Mouse (Mus musculus): ENCODE results near the gene Cyp4f18. TPM values are rescaled to one million over a fixed set of nuclear protein-coding genes. Genes with fewer than 3 reads are reported as not detected.
"Not testable (repeated sequence)": the region's sequence is repeated elsewhere in the genome, so short reads cannot be mapped to it uniquely, and the experiment has no call there.

Gene Cyp4f18
- polyA plus RNA-seq, 1 experiment from 2014 or later = 3.8 TPM

DNA sequence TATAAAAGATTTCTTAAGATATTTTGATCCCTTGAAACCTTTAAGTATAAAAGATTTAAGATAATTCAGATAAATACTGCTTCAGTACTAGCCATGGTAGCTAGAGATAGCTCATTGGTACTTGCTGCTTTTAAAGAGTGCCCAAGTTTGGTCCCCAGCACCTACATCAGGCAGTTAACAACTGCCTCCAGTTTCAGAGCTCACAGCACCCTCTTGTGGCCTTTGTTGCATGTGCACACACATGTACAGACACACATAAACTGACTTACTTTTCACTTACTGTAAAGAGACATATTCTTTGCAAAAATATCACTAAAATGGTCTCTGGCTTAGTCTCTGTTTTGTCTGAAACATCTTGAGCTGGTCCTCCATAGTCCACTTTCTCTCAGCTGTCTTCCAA lies 43.0 kb downstream of the Cyp4f18 start:
- peaks cover 16% of the 10 kb centered on the region; the same call in 1 of the 2 replicates for H3K9me3 ChIP-seq (replicated peaks; ENCODE audit: control insufficient read depth, low read length)
- no peaks in the 10 kb centered on the region for H3K4me1 ChIP-seq (ENCODE audit: control insufficient read depth, insufficient read depth, low read length)
- H3K27ac ChIP-seq (ENCODE audit: low read length) = no peak overlapping the region
- no peaks in the 10 kb centered on the region for H3K27me3 ChIP-seq (ENCODE audit: control insufficient read depth, insufficient read depth, low read length)
- ATAC-seq (ENCODE audit: insufficient read depth, low FRiP score) = no peak
- H3K9ac ChIP-seq (ENCODE audit: low read length) = no peak overlapping the region
- H3K36me3 ChIP-seq (ENCODE audit: control insufficient read depth, insufficient read depth, low read length) = peaks cover 26% of the 10 kb centered on the region
- H3K4me3 ChIP-seq (replicated peaks; ENCODE audit: low read length) = no peak overlapping the region
- H3K4me2 ChIP-seq (ENCODE audit: low read depth, low read length) = no peak overlapping the region

DNA sequence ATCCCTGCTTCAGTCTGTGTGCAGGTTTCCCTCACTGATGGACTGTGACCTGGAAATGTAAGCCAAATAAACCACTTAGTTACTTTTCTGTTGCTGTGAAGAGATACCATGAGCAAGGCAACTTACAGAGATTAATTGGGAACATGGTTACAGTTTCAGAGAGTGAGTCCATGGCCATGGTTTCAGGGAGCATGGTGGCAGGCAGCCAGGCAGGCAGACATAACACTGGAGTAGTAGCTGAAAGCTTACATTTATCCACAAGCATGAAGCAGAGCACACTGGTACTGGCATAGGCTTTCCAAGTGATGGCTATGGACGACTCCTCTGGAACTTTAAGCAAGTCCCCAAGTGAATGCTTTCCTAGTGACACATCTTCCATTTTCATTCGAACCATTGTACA lies 44.3 kb downstream of the Cyp4f18 start:
- H3K27me3 ChIP-seq (ENCODE audit: control insufficient read depth, insufficient read depth, low read length) = no peaks in the 10 kb centered on the region
- no peak overlapping the region for H3K4me2 ChIP-seq (ENCODE audit: low read depth, low read length)
- H3K27ac ChIP-seq (ENCODE audit: low read length) = no peak overlapping the region
- no peak for ATAC-seq (ENCODE audit: insufficient read depth, low FRiP score)
- no peak overlapping the region for H3K4me3 ChIP-seq (replicated peaks; ENCODE audit: low read length)
- peaks cover 16% of the 10 kb centered on the region; the same call in 1 of the 2 replicates for H3K9me3 ChIP-seq (replicated peaks; ENCODE audit: control insufficient read depth, low read length)
- WGBS = 86% methylated on average over 2 of the region's 2 CpGs
- peaks cover 26% of the 10 kb centered on the region for H3K36me3 ChIP-seq (ENCODE audit: control insufficient read depth, insufficient read depth, low read length)
- no peak overlapping the region for H3K9ac ChIP-seq (ENCODE audit: low read length)
- no peaks in the 10 kb centered on the region for H3K4me1 ChIP-seq (ENCODE audit: control insufficient read depth, insufficient read depth, low read length)

DNA sequence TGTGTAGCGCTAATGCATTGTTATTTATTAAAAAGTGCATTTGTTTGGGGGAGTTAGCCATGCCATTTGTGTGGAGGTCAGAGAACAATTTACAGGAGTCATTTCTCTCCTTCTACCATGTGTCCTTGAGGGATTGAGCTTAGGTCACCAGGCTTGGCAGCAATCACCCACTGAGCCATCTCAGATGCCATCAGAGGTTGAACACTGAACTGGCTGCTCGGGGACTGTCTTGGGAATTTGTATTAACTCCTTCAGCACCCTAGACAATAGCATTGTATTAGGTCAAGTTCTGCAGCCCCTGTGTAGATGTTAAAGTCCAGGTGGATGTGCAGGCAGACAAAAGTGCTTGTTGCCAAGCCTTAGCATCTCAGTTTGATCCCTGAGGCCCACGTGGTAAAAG lies 45.4 kb downstream of the Cyp4f18 start:
- no peak overlapping the region for H3K4me2 ChIP-seq (ENCODE audit: low read depth, low read length)
- no peak for ATAC-seq (ENCODE audit: insufficient read depth, low FRiP score)
- WGBS = 83% methylated on average over 3 of the region's 3 CpGs
- peaks cover 16% of the 10 kb centered on the region; the same call in 1 of the 2 replicates for H3K9me3 ChIP-seq (replicated peaks; ENCODE audit: control insufficient read depth, low read length)
- H3K36me3 ChIP-seq (ENCODE audit: control insufficient read depth, insufficient read depth, low read length) = peaks cover 26% of the 10 kb centered on the region
- H3K4me1 ChIP-seq (ENCODE audit: control insufficient read depth, insufficient read depth, low read length) = no peaks in the 10 kb centered on the region
- H3K27ac ChIP-seq (ENCODE audit: low read length) = no peak overlapping the region
- H3K9ac ChIP-seq (ENCODE audit: low read length) = no peak overlapping the region
- no peak overlapping the region for H3K4me3 ChIP-seq (replicated peaks; ENCODE audit: low read length)
- no peaks in the 10 kb centered on the region for H3K27me3 ChIP-seq (ENCODE audit: control insufficient read depth, insufficient read depth, low read length)

DNA sequence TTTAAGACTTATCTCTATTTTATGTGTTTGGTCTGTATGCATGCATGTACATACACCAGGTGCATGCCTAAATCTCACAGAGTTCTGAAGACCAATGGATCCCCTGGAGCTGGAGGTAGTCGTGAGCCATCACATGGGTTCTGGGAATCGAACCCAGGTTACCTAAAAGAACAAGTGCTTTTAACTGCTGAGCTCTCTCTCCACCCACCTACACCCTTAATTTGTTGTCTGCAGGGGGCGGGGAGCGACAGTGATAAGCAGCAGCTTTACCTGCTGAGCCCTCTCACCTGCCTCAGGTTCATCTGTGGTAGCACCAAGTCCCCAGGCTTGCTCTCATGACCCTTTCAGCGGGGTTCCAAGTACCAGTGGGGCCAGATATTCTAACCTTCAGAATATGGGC lies 47.6 kb downstream of the Cyp4f18 start:
- H3K27ac ChIP-seq (ENCODE audit: low read length) = no peak overlapping the region
- peaks cover 17% of the 10 kb centered on the region for H3K36me3 ChIP-seq (ENCODE audit: control insufficient read depth, insufficient read depth, low read length)
- ATAC-seq (ENCODE audit: insufficient read depth, low FRiP score) = no peak
- no peak overlapping the region for H3K9ac ChIP-seq (ENCODE audit: low read length)
- H3K4me3 ChIP-seq (replicated peaks; ENCODE audit: low read length) = no peak overlapping the region
- H3K9me3 ChIP-seq (replicated peaks; ENCODE audit: control insufficient read depth, low read length) = peaks cover 13% of the 10 kb centered on the region; the same call in 1 of the 2 replicates
- H3K4me2 ChIP-seq (ENCODE audit: low read depth, low read length) = no peak overlapping the region
- H3K4me1 ChIP-seq (ENCODE audit: control insufficient read depth, insufficient read depth, low read length) = no peaks in the 10 kb centered on the region
- H3K27me3 ChIP-seq (ENCODE audit: control insufficient read depth, insufficient read depth, low read length) = no peaks in the 10 kb centered on the region
- WGBS = 88% methylated on average over 5 of the region's 5 CpGs

DNA sequence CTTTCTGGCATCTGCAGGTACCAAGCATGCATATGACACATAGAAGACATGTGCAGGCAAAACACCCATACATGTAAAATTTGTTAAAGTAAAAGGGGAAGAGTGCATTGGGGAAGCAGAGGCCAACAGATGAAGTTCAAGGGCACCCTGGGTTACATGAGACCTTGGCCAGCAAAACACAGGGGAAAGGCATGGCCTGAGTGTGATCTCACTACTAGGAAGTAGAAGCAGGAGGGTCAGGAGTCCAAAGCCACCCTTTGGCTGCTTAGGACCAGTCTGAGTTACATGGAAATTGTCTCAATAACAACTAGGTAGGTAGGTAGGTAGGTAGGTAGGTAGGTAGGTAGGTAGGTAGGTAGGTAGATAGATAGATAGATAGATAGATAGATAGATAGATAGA lies 48.9 kb downstream of the Cyp4f18 start:
- H3K4me3 ChIP-seq (replicated peaks; ENCODE audit: low read length) = no peak overlapping the region
- ATAC-seq (ENCODE audit: insufficient read depth, low FRiP score) = no peak

GRCm38 (mm10) chr8:71954666-71955065 lies 54.8 kb downstream of the Cyp4f18 start:
- no peak for ATAC-seq (ENCODE audit: insufficient read depth, low FRiP score)
- peaks cover 8% of the 10 kb centered on the region for H3K4me1 ChIP-seq (ENCODE audit: control insufficient read depth, insufficient read depth, low read length)
- H3K27me3 ChIP-seq (ENCODE audit: control insufficient read depth, insufficient read depth, low read length) = no peaks in the 10 kb centered on the region
- H3K27ac ChIP-seq (ENCODE audit: low read length) = no peak overlapping the region
- no peak overlapping the region for H3K9ac ChIP-seq (ENCODE audit: low read length)
- H3K4me3 ChIP-seq (replicated peaks; ENCODE audit: low read length) = no peak overlapping the region
- no peaks in the 10 kb centered on the region; the same call in 1 of the 2 replicates for H3K9me3 ChIP-seq (replicated peaks; ENCODE audit: control insufficient read depth, low read length)
- H3K36me3 ChIP-seq (ENCODE audit: control insufficient read depth, insufficient read depth, low read length) = peaks cover 6% of the 10 kb centered on the region; the same call in 1 of the 2 replicates
- WGBS = 95% methylated on average over 9 of the region's 9 CpGs
- H3K4me2 ChIP-seq (ENCODE audit: low read depth, low read length) = no peak overlapping the region

More for the DNA sequence above, 48.9 kb downstream of the Cyp4f18 start:
- Histone ChIP-seq H3K4me1 (ENCODE audit: control insufficient read depth, insufficient read depth, low read length) (no peaks in the 10 kb centered on the region), H3K36me3 (ENCODE audit: control insufficient read depth, insufficient read depth, low read length) (peaks cover 4% of the 10 kb centered on the region; the same call in 1 of the 2 replicates), H3K27ac (ENCODE audit: low read length) (no peak overlapping the region), H3K27me3 (ENCODE audit: control insufficient read depth, insufficient read depth, low read length) (no peaks in the 10 kb centered on the region), H3K4me2 (ENCODE audit: low read depth, low read length) (no peak overlapping the region), H3K9me3 (replicated peaks; ENCODE audit: control insufficient read depth, low read length) (peaks cover 6% of the 10 kb centered on the region; the same call in 1 of the 2 replicates), H3K9ac (ENCODE audit: low read length) (no peak overlapping the region)

- not testable (repeated sequence) for H3K4me2 ChIP-seq (ENCODE audit: low read depth, low read length); H3K4me3 ChIP-seq (replicated peaks; ENCODE audit: low read length); H3K4me1 ChIP-seq (ENCODE audit: control insufficient read depth, insufficient read depth, low read length); H3K36me3 ChIP-seq (ENCODE audit: control insufficient read depth, insufficient read depth, low read length); H3K9ac ChIP-seq (ENCODE audit: low read length); ATAC-seq (ENCODE audit: insufficient read depth, low FRiP score); H3K27me3 ChIP-seq (ENCODE audit: control insufficient read depth, insufficient read depth, low read length); H3K9me3 ChIP-seq (replicated peaks; ENCODE audit: control insufficient read depth, low read length); H3K27ac ChIP-seq (ENCODE audit: low read length)
- WGBS = 90% methylated on average over 16 of the region's 16 CpGs
These were observed 56.3 kb downstream of the Cyp4f18 start for GRCm38 (mm10) chr8:71952961-71953700.

GRCm38 (mm10) chr8:71952489-71952888 lies 56.9 kb downstream of the Cyp4f18 start:
- Histone ChIP-seq H3K4me3 (replicated peaks; ENCODE audit: low read length) (no peak overlapping the region), H3K9ac (ENCODE audit: low read length) (no peak overlapping the region), H3K36me3 (ENCODE audit: control insufficient read depth, insufficient read depth, low read length) (peaks cover 6% of the 10 kb centered on the region; the same call in 1 of the 2 replicates), H3K27me3 (ENCODE audit: control insufficient read depth, insufficient read depth, low read length) (no peaks in the 10 kb centered on the region), H3K9me3 (replicated peaks; ENCODE audit: control insufficient read depth, low read length) (no peaks in the 10 kb centered on the region; the same call in 1 of the 2 replicates), H3K27ac (ENCODE audit: low read length) (no peak overlapping the region), H3K4me2 (ENCODE audit: low read depth, low read length) (no peak overlapping the region), H3K4me1 (ENCODE audit: control insufficient read depth, insufficient read depth, low read length) (peaks cover 8% of the 10 kb centered on the region)
- WGBS = 71% methylated on average over 1 of the region's 1 CpGs
- no peak for ATAC-seq (ENCODE audit: insufficient read depth, low FRiP score)

- ATAC-seq (ENCODE audit: insufficient read depth, low FRiP score) = no peak
These were observed 57.8 kb downstream of the Cyp4f18 start for GRCm38 (mm10) chr8:71951436-71952161.

More at GRCm38 (mm10) chr8:71951436-71952161, 57.8 kb downstream of the Cyp4f18 start:
- H3K27me3 ChIP-seq (ENCODE audit: control insufficient read depth, insufficient read depth, low read length) = no peaks in the 10 kb centered on the region
- H3K9ac ChIP-seq (ENCODE audit: low read length) = peak overlapping the region; percentile 89
- peak overlapping the region; percentile 71 for H3K4me3 ChIP-seq (replicated peaks; ENCODE audit: low read length)
- WGBS = 24% methylated on average over 13 of the region's 14 CpGs
- H3K27ac ChIP-seq (ENCODE audit: low read length) = peak overlapping the region; percentile 35; the same call in 1 of the 2 replicates
- H3K36me3 ChIP-seq (ENCODE audit: control insufficient read depth, insufficient read depth, low read length) = peaks cover 6% of the 10 kb centered on the region; the same call in 1 of the 2 replicates
- H3K4me2 ChIP-seq (ENCODE audit: low read depth, low read length) = peak overlapping the region; percentile 69
- H3K4me1 ChIP-seq (ENCODE audit: control insufficient read depth, insufficient read depth, low read length) = peaks cover 8% of the 10 kb centered on the region
- H3K9me3 ChIP-seq (replicated peaks; ENCODE audit: control insufficient read depth, low read length) = no peaks in the 10 kb centered on the region; the same call in 1 of the 2 replicates
